Mouse (Mus musculus) bone marrow macrophage, adult 2 months (primary cell): ENCODE results near the gene Pear1. TPM values are rescaled to one million over a fixed set of nuclear protein-coding genes. Genes with fewer than 3 reads are reported as not detected.

Experiments
- H3K27ac ChIP-seq: 2 replicates; pipeline ENCODE4 v1.5.1; 2012; ENCODE audit warnings: low read depth, low read length; ENCODE audit not compliant: insufficient read depth
- H3K4me1 ChIP-seq: 2 replicates; pipeline ENCODE4 v1.6.1; 2012; ENCODE audit warnings: low read length; ENCODE audit not compliant: control insufficient read depth, insufficient read depth
- H3K4me3 ChIP-seq: 2 replicates; pipeline ENCODE4 v1.5.1; 2012; ENCODE audit warnings: mild to moderate bottlenecking, low read length, moderate library complexity; ENCODE audit not compliant: insufficient read depth
- CTCF ChIP-seq: IDR thresholded peaks from 2 replicates; pipeline ENCODE4 v1.5.1; 2012; ENCODE audit warnings: low read depth, mild to moderate bottlenecking, low read length, moderate library complexity
- POLR2A ChIP-seq: IDR thresholded peaks from 2 replicates; pipeline ENCODE4 v1.6.1; 2012; ENCODE audit warnings: mild to moderate bottlenecking, low read depth, low read length, borderline replicate concordance
- polyA plus RNA-seq: library from polyadenylated mRNA; stranded (reverse); fragments of >200 nt; gene quantifications from 2 replicates; pipeline ENCODE4 v1.2.4, GENCODE M21; 2012; ENCODE audit not compliant: missing spikeins, insufficient read depth, insufficient read length

The Pear1 gene
- polyA plus RNA-seq, 1 experiment: not detected

- H3K27ac ChIP-seq: no peak overlapping the region
- TF ChIP-seq POLR2A (no peak), CTCF (no peak)
- H3K4me1 ChIP-seq: no peaks in the 10 kb centered on the region
- H3K4me3 ChIP-seq: no peak overlapping the region
Observed at GRCm38 (mm10) chr3:87812413-87812812, 11.7 kb downstream of the Pear1 start.

GRCm38 (mm10) chr3:87811297-87811696, 12.8 kb downstream of the Pear1 start:
- TF ChIP-seq POLR2A (no peak), CTCF (no peak)
- Histone ChIP-seq H3K4me1 (no peaks in the 10 kb centered on the region), H3K27ac (no peak overlapping the region), H3K4me3 (no peak overlapping the region)

DNA sequence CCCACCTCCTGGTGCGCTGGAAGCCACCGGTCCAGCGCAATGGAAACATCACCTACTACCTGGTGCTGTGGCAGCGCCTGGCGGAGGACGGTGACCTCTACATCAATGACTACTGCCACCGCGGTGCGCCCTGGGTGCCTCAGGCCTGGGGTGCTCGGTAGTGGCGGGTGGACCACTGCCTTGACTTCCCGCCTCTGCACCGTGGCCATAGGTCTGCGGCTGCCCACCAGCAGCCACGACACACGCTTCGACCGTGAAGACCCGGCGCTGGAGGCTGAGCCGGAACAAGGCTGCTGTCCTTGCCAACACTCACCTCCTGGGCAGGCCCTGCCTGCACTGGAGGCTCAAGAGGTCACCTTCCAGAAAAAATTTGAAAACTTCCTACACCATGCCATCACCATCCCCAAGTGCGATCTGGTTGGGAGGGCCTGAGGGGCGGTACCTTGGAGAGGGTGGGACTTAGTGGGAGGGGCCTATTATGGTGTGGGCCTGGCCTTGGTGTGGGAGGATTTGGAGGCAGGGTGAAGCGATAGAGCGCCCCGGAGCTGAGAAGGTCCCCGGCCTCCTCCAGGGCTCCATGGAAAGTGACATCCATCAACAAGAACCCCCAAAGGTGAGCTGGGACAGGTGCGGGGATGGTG, 14.7 kb downstream of the Pear1 start:
- H3K4me3 ChIP-seq: no peak overlapping the region
- TF ChIP-seq CTCF (no peak), POLR2A (no peak)
- H3K4me1 ChIP-seq: no peaks in the 10 kb centered on the region
- no peak overlapping the region for H3K27ac ChIP-seq

- H3K4me3 ChIP-seq: peak overlapping the region; percentile 58
- no peak overlapping the region for H3K27ac ChIP-seq
- TF ChIP-seq POLR2A: no peak
- no peak for TF ChIP-seq CTCF
- H3K4me1 ChIP-seq: no peaks in the 10 kb centered on the region
Observed at GRCm38 (mm10) chr3:87804038-87804677, 19.9 kb downstream of the Pear1 start.

DNA sequence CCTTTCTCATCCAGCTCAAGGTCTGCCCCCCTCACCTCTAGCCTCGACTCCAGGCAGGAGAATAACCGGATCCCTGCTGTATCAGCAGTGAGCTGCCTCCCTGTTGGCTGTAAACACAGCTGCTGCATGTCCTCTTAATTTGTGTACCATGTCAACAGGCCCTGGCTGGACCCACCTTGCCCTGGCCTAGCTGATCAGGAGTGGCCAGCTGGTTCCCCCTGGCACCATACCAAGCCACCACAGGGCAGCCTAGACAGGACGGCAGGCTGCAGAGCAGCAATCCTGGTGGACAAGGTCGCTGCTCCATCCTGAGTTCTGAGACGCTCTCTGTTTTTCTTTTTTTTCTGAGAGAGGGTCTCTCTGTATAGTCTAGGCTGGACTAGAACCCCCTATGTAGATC, 22.4 kb downstream of the Pear1 start:
- no peak for TF ChIP-seq POLR2A
- no peak for TF ChIP-seq CTCF
- Histone ChIP-seq H3K27ac (no peak overlapping the region), H3K4me3 (no peak overlapping the region), H3K4me1 (no peaks in the 10 kb centered on the region)

DNA sequence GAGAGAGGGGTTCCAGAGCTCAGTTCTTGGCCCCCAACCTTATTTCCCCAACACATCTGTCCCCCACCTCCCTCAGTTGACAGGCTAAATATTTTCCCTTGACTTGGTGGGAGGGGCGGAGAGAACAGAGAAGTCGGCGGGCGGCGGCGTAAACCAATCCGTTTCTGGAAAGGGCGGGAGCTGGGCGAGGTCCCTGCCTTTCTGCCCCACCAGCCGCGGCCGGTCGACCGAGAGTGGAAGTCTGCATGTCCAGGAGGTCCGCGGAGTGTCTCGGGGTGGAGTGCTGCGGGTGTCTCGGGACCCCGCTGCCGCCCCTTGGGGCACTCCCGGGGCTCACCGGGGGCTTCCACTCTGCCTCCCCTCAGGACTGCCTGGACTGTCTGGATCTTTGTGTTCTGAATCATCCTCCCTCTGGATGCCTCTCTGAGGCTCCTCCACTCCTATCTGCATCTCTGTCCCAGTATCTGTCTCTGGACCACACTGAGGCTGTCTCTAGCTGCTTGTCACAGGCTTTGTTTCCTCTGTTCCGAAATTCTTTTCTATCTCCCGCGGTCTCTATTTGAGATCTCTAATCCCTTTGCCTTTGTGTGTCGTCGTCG, 27.3 kb downstream of the Pear1 start, which contains the start of gene Insrr:
Gene Insrr (plus strand): TSS at position 216 of the 599 bp plus-strand sequence.
- H3K4me3 ChIP-seq: peak within 1 kb of the TSS; percentile 3; the same call in 1 of the 2 replicates
- no peaks in the 10 kb centered on the region for H3K4me1 ChIP-seq
- H3K27ac ChIP-seq: no peak within 1 kb of the TSS
- no peak for TF ChIP-seq CTCF
- TF ChIP-seq POLR2A: no peak

DNA sequence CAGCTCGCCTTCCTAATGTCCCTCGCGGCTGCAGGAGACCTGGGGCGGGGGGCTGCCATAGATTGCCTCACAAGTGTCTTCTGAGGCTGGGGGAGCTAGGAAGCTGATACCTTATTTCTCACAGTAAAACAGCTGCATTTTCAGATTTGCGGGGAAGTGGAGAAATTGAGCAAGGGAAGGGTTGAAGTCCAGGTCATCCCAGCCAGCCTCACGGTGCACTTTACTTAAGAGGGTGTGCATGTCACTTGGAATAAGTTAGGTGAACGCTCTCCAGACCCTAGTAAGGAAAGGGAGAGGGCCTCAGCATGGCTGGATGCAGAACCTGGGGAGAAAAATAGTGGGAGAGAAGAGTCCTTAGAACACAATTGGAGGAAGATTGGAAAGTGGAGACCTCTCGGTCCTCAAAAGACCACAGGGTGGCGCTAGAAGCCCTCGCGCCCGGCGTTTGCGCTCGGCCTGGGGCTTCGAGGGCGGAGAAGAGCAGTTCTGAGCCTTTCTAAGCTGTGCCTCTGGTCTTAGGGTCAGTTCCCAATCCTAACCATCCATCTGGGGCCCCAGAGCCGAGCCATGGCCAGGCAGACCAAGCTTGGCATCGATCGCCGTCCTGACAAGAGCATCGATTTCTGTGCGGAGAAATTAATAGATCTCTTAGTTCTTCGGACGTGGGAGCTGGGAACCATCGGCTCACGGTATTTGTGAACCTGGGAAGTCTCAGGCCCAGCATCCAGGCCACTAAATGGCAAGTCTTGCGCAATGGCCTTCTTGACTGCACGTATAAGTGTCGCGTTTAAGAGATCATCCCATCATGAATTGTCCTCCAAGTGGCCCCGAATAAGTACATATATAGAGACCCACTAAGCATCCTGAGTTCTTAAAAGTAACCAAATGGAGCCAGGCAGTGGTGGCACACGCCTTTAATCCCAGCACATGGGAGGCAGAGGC, 28.5 kb downstream of the Pear1 start:
- Histone ChIP-seq H3K4me3 (no peak overlapping the region), H3K4me1 (no peaks in the 10 kb centered on the region), H3K27ac (no peak overlapping the region)
- TF ChIP-seq CTCF (peak; percentile 83), POLR2A (no peak)

DNA sequence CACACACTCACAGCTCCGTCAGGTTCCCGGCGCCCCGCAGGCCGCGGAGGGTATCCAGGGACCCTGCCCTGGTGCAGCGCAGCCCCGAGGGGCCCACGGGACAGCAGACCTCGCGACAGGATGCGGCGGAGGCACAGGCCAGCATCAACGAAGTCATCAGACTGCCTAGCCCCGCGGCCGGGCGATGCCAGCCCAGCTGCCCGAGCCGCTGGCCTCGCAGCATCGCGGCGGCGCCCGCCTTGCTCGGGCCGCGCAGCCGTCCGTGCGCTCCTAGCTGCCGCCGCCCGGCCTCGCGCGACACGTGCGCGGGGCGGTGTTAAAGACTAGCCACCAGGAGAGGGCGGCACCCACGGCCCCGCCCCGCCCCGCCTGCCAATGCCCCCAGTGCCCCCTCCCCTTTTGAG, 29.2 kb downstream of the Pear1 start, which contains the start of gene Ntrk1:
Gene Ntrk1 (minus strand): TSS at position 241 of the 404 bp plus-strand sequence.
- H3K4me1 ChIP-seq: no peaks in the 10 kb centered on the region
- TF ChIP-seq CTCF (no peak), POLR2A (no peak)
- no peak within 1 kb of the TSS for H3K27ac ChIP-seq
- no peak within 1 kb of the TSS for H3K4me3 ChIP-seq

DNA sequence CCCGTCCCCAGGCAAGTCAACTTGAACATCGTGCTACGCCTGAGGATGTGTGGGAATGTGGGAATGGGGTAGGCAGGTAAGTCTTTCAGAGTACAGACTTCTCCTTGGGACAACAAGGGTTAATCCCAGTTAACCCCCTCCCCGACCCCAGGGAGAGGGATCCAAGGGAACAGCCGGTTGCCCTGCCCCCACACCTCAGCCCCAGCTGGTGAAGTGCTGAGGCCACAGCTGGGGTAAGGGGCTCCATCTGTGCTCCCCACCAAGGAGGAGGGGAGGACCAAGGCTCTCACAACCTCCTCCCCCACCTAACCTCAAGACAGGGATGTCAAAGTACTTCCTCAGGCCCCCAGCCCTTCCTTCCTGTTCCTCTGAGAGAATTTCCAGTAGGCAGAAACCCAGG, 34.3 kb downstream of the Pear1 start:
- TF ChIP-seq CTCF (no peak), POLR2A (no peak)

More for the DNA sequence above, 34.3 kb downstream of the Pear1 start:
- no peak overlapping the region for H3K27ac ChIP-seq
- H3K4me1 ChIP-seq: peaks cover 5% of the 10 kb centered on the region; the same call in 1 of the 2 replicates
- no peak overlapping the region for H3K4me3 ChIP-seq
